Mouse (Mus musculus) stomach, postnatal 0 days (tissue): ENCODE data around the gene Dbt.
A peak's percentile ranks its signal among the peaks of the same experiment; 100 is the strongest.

Source experiments
- CTCF ChIP-seq: IDR thresholded peaks from 2 replicates; pipeline ENCODE4 v1.5.1; 2016; ENCODE audit warnings: antibody characterized with exemption, low read depth, mild to moderate bottlenecking, moderate library complexity
- EP300 ChIP-seq: optimal IDR thresholded peaks from 2 replicates; pipeline ENCODE3; 2016; ENCODE audit warnings: antibody characterized with exemption

DNA sequence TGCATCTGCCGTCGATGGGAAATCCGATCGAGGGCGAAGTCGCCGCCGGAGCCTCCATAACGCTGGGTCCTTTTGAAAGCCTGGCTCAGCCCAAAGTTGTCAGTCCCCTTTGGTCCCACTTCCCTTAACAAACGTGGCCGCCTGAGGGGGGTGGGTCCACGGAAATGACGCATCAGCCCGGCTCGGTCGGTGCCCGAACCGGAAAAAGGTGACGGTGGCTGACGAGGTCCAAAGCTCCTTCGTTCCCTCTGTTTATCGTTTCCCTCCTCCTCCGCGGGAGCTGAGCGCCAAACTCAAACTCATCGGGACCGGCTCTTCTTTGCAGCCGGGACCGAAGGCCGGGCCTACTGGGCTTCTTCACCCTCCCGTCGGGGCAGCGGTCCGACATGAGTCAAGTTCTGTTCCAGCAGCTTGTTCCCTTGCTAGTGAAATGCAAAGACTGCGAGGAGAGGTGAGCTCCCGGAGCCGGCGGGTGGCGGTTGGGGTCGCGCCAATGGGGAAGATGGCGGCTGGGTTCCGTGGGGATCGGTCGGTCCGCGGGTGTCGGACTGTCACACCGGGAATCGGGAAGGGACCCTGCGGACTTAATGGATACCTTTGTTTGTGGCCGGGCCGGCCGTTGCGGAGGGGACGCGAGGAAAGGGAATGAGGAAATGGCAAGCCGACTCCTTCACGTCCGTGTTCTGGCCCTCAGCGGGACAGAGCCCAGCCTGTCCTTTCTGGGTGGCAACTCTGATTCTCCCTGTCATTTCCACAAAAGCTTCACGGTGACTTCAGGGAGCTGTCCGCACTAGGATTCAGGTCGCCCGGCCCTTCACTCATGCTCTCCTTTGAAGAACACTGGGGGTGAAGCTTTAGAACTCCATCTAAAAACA, 82.1 kb downstream of the Dbt start, which contains the start of gene Sass6:
- TF ChIP-seq CTCF: no peak
- TF ChIP-seq EP300: peak; percentile 86
